Mouse (Mus musculus) cortical plate, adult 2 months (tissue): Measurements from ENCODE around the gene Nmi.

Source experiments
- CTCF ChIP-seq: fragments of 200-500 bp; IDR thresholded peaks from 2 replicates; pipeline ENCODE4 v1.5.1; 2011; ENCODE audit warnings: mild to moderate bottlenecking, control low read depth, low read length; ENCODE audit not compliant: insufficient read depth; ENCODE audit errors: extremely low read depth
- POLR2A ChIP-seq: fragments of 200-500 bp; IDR thresholded peaks from 2 replicates; pipeline ENCODE4 v1.6.1; 2011; ENCODE audit warnings: mild to moderate bottlenecking, low read length, control low read depth; ENCODE audit not compliant: insufficient read depth; ENCODE audit errors: extremely low read depth

DNA sequence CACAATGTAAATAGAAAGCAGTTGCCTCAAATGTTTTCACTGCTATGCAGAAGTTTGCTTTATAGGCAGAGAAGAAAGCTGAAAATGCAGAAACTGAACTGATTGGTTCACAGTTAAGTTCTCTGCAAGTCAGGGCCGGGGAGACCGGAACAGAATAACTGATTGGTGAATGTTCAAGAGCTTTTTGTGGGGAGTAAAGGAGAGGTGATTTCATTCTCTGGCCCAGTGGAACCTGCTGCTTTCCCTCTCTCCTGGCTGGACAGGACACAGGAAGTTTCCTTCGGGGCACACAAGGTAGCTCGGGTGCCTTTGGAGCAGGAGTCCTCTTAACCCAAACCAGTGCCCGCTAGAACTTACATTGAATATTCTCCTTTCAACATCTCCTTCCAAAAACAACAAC lies 1.2 kb downstream of the Nmi start:
- TF ChIP-seq POLR2A (no peak), CTCF (no peak)
